Mouse (Mus musculus) limb, embryonic 14.5 days (tissue): ENCODE results near the gene Slc11a2. TPM values are rescaled to one million over a fixed set of nuclear protein-coding genes. Genes with fewer than 3 reads are reported as not detected.

Experiments
- ATAC-seq: fragments of 200-750 bp; cut with Nextera tagmentation; 2 replicates; pipeline ENCODE4 v1.8.0; 2017; ENCODE audit warnings: low read depth, moderate number of reproducible peaks, moderate TSS enrichment; ENCODE audit not compliant: low FRiP score
- DNase-seq: peaks from one replicate; pipeline ENCODE4 v3.0.0-alpha.2; 2015; ENCODE audit warnings: low spot score
- H3K27ac ChIP-seq: fragments of 300-500 bp; sonication (generic); replicated peaks from 2 replicates; pipeline ENCODE4 v1.5.1; 2014; ENCODE audit warnings: low read depth, mild to moderate bottlenecking, low read length, moderate library complexity, mixed read lengths
- H3K27me3 ChIP-seq: fragments of 300-500 bp; sonication (generic); 2 replicates; pipeline ENCODE4 v1.6.1; 2014; ENCODE audit warnings: low read length, mixed read lengths; ENCODE audit not compliant: control insufficient read depth, insufficient read depth
- H3K36me3 ChIP-seq: fragments of 300-500 bp; sonication (generic); 2 replicates; pipeline ENCODE4 v1.6.1; 2014; ENCODE audit warnings: mild to moderate bottlenecking, low read length, moderate library complexity, mixed read lengths; ENCODE audit not compliant: control insufficient read depth, insufficient read depth
- H3K4me1 ChIP-seq: fragments of 300-500 bp; sonication (generic); 2 replicates; pipeline ENCODE4 v1.6.1; 2014; ENCODE audit warnings: antibody characterized with exemption, low read length, mixed read lengths; ENCODE audit not compliant: control insufficient read depth, insufficient read depth
- H3K4me2 ChIP-seq: fragments of 300-500 bp; sonication (generic); replicated peaks from 2 replicates; pipeline ENCODE4 v1.6.1; 2014; ENCODE audit warnings: low read depth, mild to moderate bottlenecking, low read length, moderate library complexity; ENCODE audit not compliant: severe bottlenecking
- H3K4me3 ChIP-seq: fragments of 300-500 bp; sonication (generic); replicated peaks from 2 replicates; pipeline ENCODE4 v1.5.1; 2014; ENCODE audit warnings: low read length
- H3K9ac ChIP-seq: fragments of 300-500 bp; sonication (generic); 2 replicates; pipeline ENCODE4 v1.6.1; 2014; ENCODE audit warnings: mild to moderate bottlenecking, low read depth, low read length, moderate library complexity; ENCODE audit not compliant: severe bottlenecking
- H3K9me3 ChIP-seq: fragments of 300-500 bp; sonication (generic); 2 replicates; pipeline ENCODE4 v1.6.1; 2016; ENCODE audit warnings: low read length; ENCODE audit not compliant: control insufficient read depth
- POLR2A ChIP-seq: fragments of 200-500 bp; IDR thresholded peaks from 2 replicates; pipeline ENCODE4 v1.8.0; 2012; ENCODE audit warnings: inconsistent platforms, mild to moderate bottlenecking, moderate library complexity, borderline replicate concordance; ENCODE audit not compliant: insufficient read depth, insufficient read length; ENCODE audit errors: extremely low read depth
- WGBS: fragments of 180-500 bp; shearing (Covaris S2); extraction: QIAGEN DNeasy Blood & Tissue Kit; methylation state at CpG from one replicate; pipeline ENCODE4 v1.1.7; 2014; 5-methylcytosine and 5-hydroxymethylcytosine counted together
- polyA plus RNA-seq, 2 experiments: library from polyadenylated mRNA; depleted of rRNA in 1 of 2; stranded (reverse) in 1 of 2; unstranded in 1 of 2; fragments of >200 nt; fragmentation: Nextera tagmentation in 1 of 2; extraction: Ambion mirVana in 1 of 2; gene quantifications; 2 replicates each; pipeline versions ENCODE4 v1.2.1 to v1.2.3; 2012 to 2014

Gene Slc11a2
- polyA plus RNA-seq, 2 experiments: 20.4 to 30.3 TPM

DNA sequence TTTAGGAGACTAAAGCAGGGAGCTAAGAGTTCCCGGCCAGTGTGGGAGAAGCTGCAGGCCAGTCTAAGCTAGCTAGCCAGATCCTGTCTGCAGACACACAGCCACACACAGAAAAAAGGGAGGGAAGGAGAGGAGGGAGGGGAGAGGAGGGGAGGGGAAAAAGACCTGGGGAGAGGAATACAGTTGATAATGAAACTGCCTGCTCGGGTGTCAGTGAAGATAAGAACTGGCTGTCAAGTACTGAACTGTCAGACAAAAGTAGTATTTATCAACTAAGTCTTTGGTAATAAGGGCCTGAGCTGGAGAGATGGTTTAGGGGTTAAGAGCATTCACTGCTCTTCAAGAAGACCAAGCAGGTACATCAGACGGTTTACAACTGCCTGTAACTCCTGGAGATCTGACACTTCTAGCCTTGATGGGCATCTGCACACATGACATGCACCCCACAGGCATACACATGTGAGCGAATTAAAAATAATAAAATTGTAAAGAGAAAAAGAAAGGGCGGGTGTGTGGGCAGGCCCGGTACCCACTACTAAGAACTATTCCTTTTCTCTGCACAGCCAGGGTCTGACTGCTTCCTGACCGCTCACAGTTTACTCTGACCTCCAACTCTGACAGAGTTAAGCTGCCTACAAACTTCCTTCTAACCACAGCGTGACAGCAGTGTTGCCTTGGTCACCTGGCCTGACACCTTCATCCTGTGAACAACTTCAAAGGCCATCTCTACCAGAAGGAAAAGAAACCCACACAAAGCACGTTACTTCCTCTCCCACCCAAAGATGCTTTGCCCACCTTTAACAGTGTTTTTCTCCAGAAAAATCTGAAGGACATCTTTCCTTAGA lies 4.7 kb downstream of the Slc11a2 start:
- H3K9ac ChIP-seq: peak overlapping the region; percentile 1; the same call in 1 of the 2 replicates
- no peaks in the 10 kb centered on the region for H3K36me3 ChIP-seq
- no peak overlapping the region for H3K4me2 ChIP-seq
- DNase-seq: no peak
- H3K4me3 ChIP-seq: no peak overlapping the region
- H3K9me3 ChIP-seq: no peaks in the 10 kb centered on the region
- no peaks in the 10 kb centered on the region for H3K27me3 ChIP-seq
- TF ChIP-seq POLR2A: no peak
- 64% methylated on average over 9 of the region's 9 CpGs for WGBS
- H3K27ac ChIP-seq: no peak overlapping the region
- H3K4me1 ChIP-seq: peaks cover 18% of the 10 kb centered on the region
- ATAC-seq: no peak

DNA sequence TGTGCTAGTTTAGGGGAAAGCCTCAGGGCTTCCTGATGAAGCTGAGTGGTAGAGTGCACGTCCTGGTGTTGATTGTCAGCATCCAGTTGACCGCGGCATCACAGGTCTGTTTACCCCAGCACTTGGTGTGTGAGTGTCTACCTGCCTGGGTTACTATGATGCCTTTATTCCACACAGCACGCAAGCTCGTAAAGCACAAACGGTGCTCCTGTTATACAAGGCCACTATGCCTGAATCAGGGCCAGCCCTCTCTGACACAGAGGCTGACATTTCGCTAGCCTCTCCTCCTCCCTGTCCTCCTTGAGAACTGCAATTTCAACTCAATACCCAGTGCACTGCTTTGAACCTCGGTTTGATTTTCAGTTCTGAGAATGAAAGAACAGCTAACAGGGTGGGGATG lies 5.6 kb downstream of the Slc11a2 start:
- ATAC-seq: no peak

DNA sequence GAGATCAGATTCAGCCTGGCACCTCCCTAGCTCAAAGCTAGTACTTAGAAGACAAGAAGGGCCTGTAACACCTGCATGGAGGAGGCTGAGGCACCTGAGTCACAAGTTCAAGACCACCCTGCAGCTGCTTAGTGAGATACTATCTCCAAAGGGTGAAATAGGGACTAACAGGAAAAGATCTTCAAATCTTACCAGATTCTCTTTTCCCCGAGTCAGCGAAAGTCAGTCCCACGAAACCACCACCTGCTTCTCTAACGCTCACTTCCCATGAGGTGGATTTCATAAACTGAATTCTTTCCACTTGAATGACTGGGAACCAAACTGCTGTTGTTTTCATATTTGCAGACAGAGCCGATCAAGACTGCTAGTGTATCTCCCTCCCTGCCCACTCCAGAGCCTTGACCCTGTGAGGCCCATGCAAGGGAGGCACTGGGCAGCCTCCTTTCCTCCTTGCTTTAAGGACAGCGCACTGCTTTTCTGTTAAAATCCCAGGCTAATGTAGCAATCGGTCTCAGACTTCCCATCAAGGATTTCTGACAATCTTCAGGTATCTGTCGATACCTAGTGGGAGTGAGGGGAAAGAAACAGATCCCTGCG lies 6.9 kb downstream of the Slc11a2 start:
- Histone ChIP-seq H3K36me3 (no peaks in the 10 kb centered on the region), H3K4me1 (peaks cover 12% of the 10 kb centered on the region), H3K27me3 (no peaks in the 10 kb centered on the region), H3K9me3 (no peaks in the 10 kb centered on the region), H3K4me3 (no peak overlapping the region), H3K4me2 (no peak overlapping the region), H3K9ac (no peak overlapping the region), H3K27ac (no peak overlapping the region)
- WGBS: 82% methylated on average over 9 of the region's 9 CpGs
- no peak for DNase-seq
- TF ChIP-seq POLR2A: no peak
- ATAC-seq: no peak

More for the DNA sequence above, 5.6 kb downstream of the Slc11a2 start:
- H3K4me3 ChIP-seq: no peak overlapping the region
- no peak for DNase-seq
- TF ChIP-seq POLR2A: no peak
- no peaks in the 10 kb centered on the region for H3K27me3 ChIP-seq
- H3K9me3 ChIP-seq: no peaks in the 10 kb centered on the region
- peaks cover 17% of the 10 kb centered on the region for H3K4me1 ChIP-seq
- H3K27ac ChIP-seq: no peak overlapping the region
- no peak overlapping the region for H3K4me2 ChIP-seq
- H3K9ac ChIP-seq: no peak overlapping the region
- WGBS: 53% methylated on average over 8 of the region's 8 CpGs
- no peaks in the 10 kb centered on the region for H3K36me3 ChIP-seq

DNA sequence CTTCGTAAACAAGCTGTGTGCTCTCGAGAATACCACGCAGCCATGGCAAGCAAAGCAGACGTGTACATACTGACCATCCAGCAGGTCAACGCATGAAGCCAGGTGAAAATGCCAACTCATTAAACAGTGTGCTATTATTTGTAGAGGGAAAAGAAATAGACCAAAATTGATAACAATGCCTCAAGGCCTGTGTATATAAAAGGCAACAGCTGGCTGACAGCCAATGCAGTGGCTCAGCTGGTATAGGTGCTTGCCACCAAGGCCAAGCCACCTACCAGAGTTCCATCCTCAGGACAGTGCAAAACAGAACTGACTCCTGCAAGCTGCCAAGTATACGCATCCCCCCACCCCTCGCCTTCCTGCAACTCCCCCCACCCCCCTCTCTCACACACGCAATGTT lies 9.2 kb downstream of the Slc11a2 start:
- no peak for ATAC-seq
- peaks cover 6% of the 10 kb centered on the region; the same call in 1 of the 2 replicates for H3K36me3 ChIP-seq
- no peak overlapping the region for H3K9ac ChIP-seq

DNA sequence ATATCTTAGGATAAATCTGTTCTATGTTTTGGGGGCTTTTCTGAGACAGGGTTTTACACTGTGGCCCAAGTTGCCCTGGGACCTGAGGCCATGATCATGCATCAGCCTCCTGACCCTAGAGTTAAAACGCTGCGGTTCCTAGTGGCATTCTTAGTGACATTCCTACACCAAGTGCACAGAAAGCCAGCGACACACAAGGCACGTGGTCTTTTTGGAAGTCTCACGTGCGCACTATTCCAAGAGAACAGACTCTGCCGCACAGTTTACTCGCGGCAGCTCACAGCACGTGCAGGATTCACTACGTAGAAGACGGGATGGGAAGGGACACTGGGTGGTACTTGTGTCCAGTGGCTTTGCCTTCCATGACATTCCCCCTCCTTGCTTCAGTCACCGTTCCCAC lies 9.9 kb downstream of the Slc11a2 start:
- ATAC-seq (no peak), DNase-seq (no peak)
- Histone ChIP-seq H3K36me3 (peaks cover 13% of the 10 kb centered on the region), H3K4me3 (no peak overlapping the region), H3K4me1 (0 out of 2 replicates have a peak, but pooled peaks cover 4% of the 10 kb centered on the region), H3K9ac (no peak overlapping the region), H3K27ac (no peak overlapping the region), H3K4me2 (no peak overlapping the region), H3K27me3 (no peaks in the 10 kb centered on the region), H3K9me3 (no peaks in the 10 kb centered on the region)
- 94% methylated on average over 13 of the region's 13 CpGs for WGBS
- TF ChIP-seq POLR2A: no peak

More for the DNA sequence above, 9.2 kb downstream of the Slc11a2 start:
- Histone ChIP-seq H3K4me2 (no peak overlapping the region), H3K27me3 (no peaks in the 10 kb centered on the region), H3K4me3 (no peak overlapping the region), H3K9me3 (no peaks in the 10 kb centered on the region), H3K27ac (no peak overlapping the region), H3K4me1 (0 out of 2 replicates have a peak, but pooled peaks cover 4% of the 10 kb centered on the region)
- 83% methylated on average over 8 of the region's 8 CpGs for WGBS
- TF ChIP-seq POLR2A: no peak
- DNase-seq: no peak
